Mouse (Mus musculus): ENCODE results near the gene Grin2a. TPM values are rescaled to one million over a fixed set of nuclear protein-coding genes. Genes with fewer than 3 reads are reported as not detected.

Gene Grin2a
- total RNA-seq, 2 experiments from 2014 or later: 51.3 to 52.3 TPM

DNA sequence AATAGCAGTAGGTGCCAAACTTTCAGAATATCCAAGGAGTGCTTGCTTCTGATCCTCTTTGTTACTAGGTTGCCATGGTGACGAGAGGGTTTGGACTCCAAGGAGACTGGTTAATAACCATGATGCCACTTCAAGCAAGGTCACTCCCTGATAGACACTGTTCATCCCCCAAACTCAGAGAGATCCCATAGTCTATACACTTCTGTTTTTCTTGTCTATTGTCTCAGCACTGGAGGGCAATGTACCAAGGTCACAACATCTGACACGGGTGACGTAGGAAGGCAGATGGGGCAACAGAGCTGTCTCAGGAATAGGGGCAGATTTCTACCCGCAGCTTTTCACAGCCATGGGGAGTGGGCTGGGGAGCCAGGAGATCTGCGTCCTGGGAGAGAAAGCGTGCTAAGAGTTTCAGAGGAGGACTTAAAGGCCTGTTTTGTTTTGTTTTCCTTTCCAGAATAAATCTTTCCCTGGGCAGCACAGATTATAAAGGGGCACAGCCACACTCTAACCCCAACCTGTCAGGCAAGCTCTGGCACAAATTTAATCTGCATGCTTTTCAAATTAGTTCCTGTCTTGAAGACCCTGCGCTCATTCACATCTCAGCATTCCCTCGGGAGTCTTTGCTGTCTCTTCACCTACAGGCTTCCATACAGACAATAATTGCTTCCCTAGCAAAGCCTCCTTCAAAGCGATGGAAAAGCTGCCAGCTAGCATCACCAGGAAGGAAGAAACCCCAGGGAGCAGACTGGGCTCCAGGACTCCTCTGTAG, 461.6 kb downstream of the Grin2a start:
- DNase-seq: peak; percentile 14
- intact Hi-C loops (cut with DNase I): no loop called here

DNA sequence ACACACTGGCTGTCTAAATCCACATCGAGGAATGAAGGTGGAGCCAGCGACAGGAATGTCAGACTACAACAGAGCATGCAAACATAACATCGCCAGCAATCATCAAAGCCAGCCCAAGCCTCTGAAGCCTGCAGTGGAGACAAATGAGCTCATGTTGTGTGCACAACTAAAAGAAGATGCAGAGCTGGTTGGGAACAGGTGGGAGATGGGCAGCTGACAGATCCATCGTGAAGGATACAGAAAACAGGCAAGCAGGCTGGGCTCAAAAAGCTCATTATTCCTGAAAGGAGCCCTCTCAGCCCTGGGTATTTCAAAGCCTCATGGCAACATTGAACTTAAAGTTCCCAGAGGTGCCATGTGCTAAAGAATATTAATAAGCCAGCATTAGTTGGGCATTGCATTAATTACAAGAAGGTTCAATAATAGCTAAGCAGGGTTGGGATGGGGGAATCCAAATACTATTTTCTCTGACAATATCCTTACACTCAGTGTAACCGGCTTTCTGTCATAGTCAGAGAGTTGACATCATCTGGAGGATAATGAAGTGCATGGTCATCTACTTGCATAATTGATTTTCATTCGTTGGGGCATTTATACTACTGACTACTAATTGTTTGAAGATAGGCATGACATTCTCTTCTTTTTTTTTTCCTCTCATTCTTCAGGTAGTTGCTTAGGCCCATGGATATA, 462.4 kb downstream of the Grin2a start:
- intact Hi-C loops (cut with DNase I): no loop called here
- no peak for DNase-seq

DNA sequence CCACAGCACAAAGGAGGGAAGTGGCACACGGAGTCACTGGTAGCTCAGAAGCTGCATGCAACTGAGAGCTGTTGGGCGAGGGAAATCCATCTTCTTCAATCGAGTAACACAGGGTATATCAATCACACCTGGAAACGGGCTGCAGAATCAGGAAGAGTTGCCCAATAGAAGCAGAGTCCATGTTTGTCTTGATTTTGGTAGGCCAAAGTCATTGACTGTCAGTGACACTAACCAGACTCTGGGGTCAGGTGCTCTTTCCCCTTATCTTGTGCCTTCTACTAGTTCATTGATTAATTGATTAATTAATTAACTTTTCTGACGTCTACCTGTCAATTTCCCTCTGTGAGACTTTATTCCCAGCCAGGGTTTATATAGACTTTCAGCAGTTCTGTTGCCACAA, 468.1 kb downstream of the Grin2a start:
- intact Hi-C loops (cut with DNase I): no loop called here

DNA sequence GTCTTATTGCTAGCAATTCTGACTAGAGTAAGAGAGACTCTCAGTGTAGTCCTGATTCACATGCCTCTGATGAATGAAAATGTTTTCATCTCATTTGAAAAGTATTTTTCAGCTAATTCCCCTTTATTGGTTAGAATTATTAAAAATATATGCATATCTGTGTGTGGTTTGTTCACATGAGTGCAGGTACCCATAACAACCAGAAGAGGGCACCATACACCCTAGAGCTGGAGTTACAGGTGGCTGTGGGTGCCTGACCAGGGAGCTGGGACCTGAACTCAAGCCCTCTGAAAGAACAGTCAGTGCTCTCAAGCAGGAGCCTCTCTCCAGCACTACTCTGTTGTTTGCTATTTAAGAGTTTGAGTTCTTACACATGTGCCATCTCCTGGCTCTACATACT, 472.0 kb downstream of the Grin2a start:
- intact Hi-C loops (cut with DNase I): no loop called here
- DNase-seq: no peak

More for the DNA sequence above, 468.1 kb downstream of the Grin2a start:
- DNase-seq: no peak

Other genes with a start within 250 kb of the Grin2a start
- not detected for gene Rpl39l, start 174.7 kb upstream of the Grin2a start, total RNA-seq (2021)
- gene Atf7ip2, start 197.2 kb upstream of the Grin2a start, total RNA-seq (2021): under 1 TPM; 0.44 to 0.60 TPM